Mouse (Mus musculus) lung, postnatal 0 days (tissue): ENCODE results near the gene Slc7a12.

ENCODE experiments used
- CTCF ChIP-seq: IDR thresholded peaks from 2 replicates; pipeline ENCODE4 v1.5.1; 2016; ENCODE audit warnings: antibody characterized with exemption, mild to moderate bottlenecking
- EP300 ChIP-seq: IDR thresholded peaks from 2 replicates; pipeline ENCODE4 v1.6.1; 2016; ENCODE audit warnings: antibody characterized with exemption, mild to moderate bottlenecking, control low read depth

GRCm38 (mm10) chr3:14446691-14447090 lies 33.8 kb upstream of the Slc7a12 start:
- TF ChIP-seq CTCF (no peak), EP300 (no peak)
